Mouse (Mus musculus): ENCODE measurements around the gene Timp2.

DNA sequence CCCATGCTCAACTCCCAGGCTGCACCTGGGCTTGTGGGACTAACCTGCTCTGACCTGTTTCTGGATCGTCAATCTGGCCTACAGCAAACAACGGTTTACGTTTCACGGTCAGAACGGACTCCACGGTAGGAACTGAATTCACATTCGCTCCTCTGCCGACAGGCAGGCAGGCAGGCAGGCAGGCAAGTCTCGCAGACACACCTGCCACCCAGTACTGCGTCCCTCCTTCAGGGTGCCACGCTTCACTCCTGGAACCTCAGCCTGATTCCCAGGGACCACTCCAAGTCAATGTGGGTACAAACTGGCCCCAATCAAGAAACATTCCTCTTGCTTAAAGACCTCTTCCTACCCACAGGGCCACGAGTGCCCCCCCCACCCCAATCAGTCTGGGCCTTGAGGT is 7.6 kb downstream of the Timp2 start:
- no peak for TF ChIP-seq CTCF (IDR thresholded peaks at IDR 0.05; ENCODE audit: low read depth, low read length)
- TF ChIP-seq POLR2A (IDR thresholded peaks at IDR 0.05; ENCODE audit: borderline replicate concordance, low read depth, low read length) = no peak

All from bone marrow macrophage, adult 2 months (primary cell).